Mouse (Mus musculus): ENCODE data around the gene Kcnma1.

The Kcnma1 gene

GRCm38 (mm10) chr14:23529720-23530119 is 484.6 kb downstream of the Kcnma1 start:
- peak; percentile 8 to 59 for DNase-seq (ENCODE audit: low spot score in 2 of 2)

GRCm38 (mm10) chr14:23529229-23529628 is 485.1 kb downstream of the Kcnma1 start:
- no peak for DNase-seq (ENCODE audit: low spot score in 2 of 2)

- DNase-seq (ENCODE audit: low spot score in 2 of 2): no peak
These were observed 488.4 kb downstream of the Kcnma1 start for GRCm38 (mm10) chr14:23525910-23526309.

- DNase-seq (ENCODE audit: low spot score in 2 of 2): no peak
These were observed 490.3 kb downstream of the Kcnma1 start for GRCm38 (mm10) chr14:23523825-23524491.

- DNase-seq (ENCODE audit: low spot score in 2 of 2): peak; percentile 37 to 42
These were observed 491.6 kb downstream of the Kcnma1 start for GRCm38 (mm10) chr14:23522606-23523159.

GRCm38 (mm10) chr14:23521080-23521684 is 493.1 kb downstream of the Kcnma1 start:
- no peak for DNase-seq (ENCODE audit: low spot score in 2 of 2)

GRCm38 (mm10) chr14:23517374-23517773 is 496.9 kb downstream of the Kcnma1 start:
- DNase-seq (ENCODE audit: low spot score in 2 of 2): no peak

GRCm38 (mm10) chr14:23509792-23510191 is 504.5 kb downstream of the Kcnma1 start:
- DNase-seq (ENCODE audit: low spot score in 2 of 2): no peak

GRCm38 (mm10) chr14:23502236-23502790 is 512.0 kb downstream of the Kcnma1 start:
- DNase-seq (ENCODE audit: low spot score in 2 of 2): peak; percentile 11 to 17

GRCm38 (mm10) chr14:23496801-23497200 is 517.5 kb downstream of the Kcnma1 start:
- DNase-seq (ENCODE audit: low spot score in 2 of 2): no peak

- DNase-seq (ENCODE audit: low spot score in 2 of 2): peak; percentile 13 to 24
These were observed 518.0 kb downstream of the Kcnma1 start for GRCm38 (mm10) chr14:23496236-23496740.

- peak; percentile 77 to 81 for DNase-seq (ENCODE audit: low spot score in 2 of 2)
These were observed 519.8 kb downstream of the Kcnma1 start for GRCm38 (mm10) chr14:23494496-23494800.

GRCm38 (mm10) chr14:23493750-23494495 is 520.4 kb downstream of the Kcnma1 start:
- peak in 1 of 2 experiments; percentile 12 for DNase-seq (ENCODE audit: low spot score in 2 of 2)

GRCm38 (mm10) chr14:23492581-23493360 is 521.5 kb downstream of the Kcnma1 start:
- DNase-seq (ENCODE audit: low spot score in 2 of 2): peak; percentile 28 to 34

GRCm38 (mm10) chr14:23491359-23491758 is 522.9 kb downstream of the Kcnma1 start:
- DNase-seq (ENCODE audit: low spot score in 2 of 2): no peak

GRCm38 (mm10) chr14:23486687-23487086 is 527.6 kb downstream of the Kcnma1 start:
- no peak for DNase-seq (ENCODE audit: low spot score in 2 of 2)

GRCm38 (mm10) chr14:23485802-23486500 is 528.3 kb downstream of the Kcnma1 start:
- DNase-seq (ENCODE audit: low spot score in 2 of 2): no peak

GRCm38 (mm10) chr14:23475129-23475528 is 539.2 kb downstream of the Kcnma1 start:
- DNase-seq (ENCODE audit: low spot score in 2 of 2): no peak

- DNase-seq (ENCODE audit: low spot score in 2 of 2): no peak
These were observed 544.2 kb downstream of the Kcnma1 start for GRCm38 (mm10) chr14:23470071-23470470.

GRCm38 (mm10) chr14:23465135-23465534 is 549.2 kb downstream of the Kcnma1 start:
- DNase-seq (ENCODE audit: low spot score in 2 of 2): no peak

- no peak for DNase-seq (ENCODE audit: low spot score in 2 of 2)
These were observed 555.7 kb downstream of the Kcnma1 start for GRCm38 (mm10) chr14:23458560-23458959.

All from heart, adult 9 months (tissue).